Comparison of ENCODE assay signal across 17 mouse cellular contexts in the genomic region with DNA sequence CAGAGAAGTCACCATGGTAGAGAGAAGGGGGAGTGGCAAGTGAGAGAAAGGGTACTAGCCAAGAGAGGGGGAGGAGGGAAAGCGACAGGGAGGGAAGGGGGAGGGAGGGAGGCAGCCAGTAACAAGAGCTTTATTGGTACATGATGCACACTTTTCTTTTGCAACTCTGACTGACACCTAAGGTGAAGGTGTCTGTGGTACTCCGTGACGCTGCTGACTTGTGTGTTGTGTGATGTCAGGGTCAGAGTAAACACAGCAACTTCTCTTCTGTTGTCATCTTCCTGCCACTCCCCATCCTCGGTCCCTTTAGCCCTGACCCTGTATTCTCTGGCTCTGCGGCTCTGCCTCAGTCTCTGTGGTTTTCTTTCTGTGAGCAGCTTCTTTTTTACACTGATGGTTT. TPM values are rescaled to one million over a fixed set of nuclear protein-coding genes. Genes with fewer than 3 reads are reported as not detected.
DNase-seq lines count a peak whose midpoint lies in the region; ATAC-seq and TF ChIP-seq lines count a peak whose summit lies in the region.
"Had no signal": no experiment of that assay in that cellular context is flagged by ENCODE, and none has a peak within 500 bp of the region (broad histone marks: within the 10 kb centered on the region; RNA-seq: fewer than 3 reads in every experiment).

No protein-coding gene starts in this region.

- H3K9ac ChIP-seq in heart, embryonic 13.5 days = no peak overlapping the region
- no peak overlapping the region for H3K9ac ChIP-seq in lung, postnatal 0 days (replicated peaks; ENCODE audit: low read depth)
- H3K9ac ChIP-seq in hindbrain, embryonic 14.5 days = no peak overlapping the region
- H3K9ac ChIP-seq: forebrain, embryonic 13.5 days; hindbrain, embryonic 15.5 days; limb, embryonic 15.5 days; lung, embryonic 14.5 days; neural tube, embryonic 12.5 days had no signal

- H3K4me1 ChIP-seq in heart, embryonic 13.5 days = peaks cover 17% of the 10 kb centered on the region
- no peaks in the 10 kb centered on the region; the same call in 1 of the 2 replicates for H3K4me1 ChIP-seq in lung, postnatal 0 days (ENCODE audit: insufficient read depth, low read depth, low read length)
- H3K4me1 ChIP-seq in hindbrain, embryonic 14.5 days (replicated peaks; ENCODE audit: control insufficient read depth, insufficient read depth, low read length) = no peaks in the 10 kb centered on the region
- H3K4me1 ChIP-seq: forebrain, embryonic 13.5 days; hindbrain, embryonic 15.5 days; limb, embryonic 15.5 days; neural tube, embryonic 12.5 days had no signal

- no peaks in the 10 kb centered on the region for H3K9me3 ChIP-seq in heart, embryonic 13.5 days
- H3K9me3 ChIP-seq in lung, postnatal 0 days (ENCODE audit: low read length) = no peaks in the 10 kb centered on the region
- no peaks in the 10 kb centered on the region for H3K9me3 ChIP-seq in hindbrain, embryonic 14.5 days (ENCODE audit: control insufficient read depth, low read length)
- H3K9me3 ChIP-seq: embryonic facial prominence, embryonic 10.5 days; forebrain, embryonic 13.5 days; hindbrain, embryonic 15.5 days; limb, embryonic 15.5 days; neural tube, embryonic 12.5 days had no signal

- TF ChIP-seq EP300 in lung, postnatal 0 days (IDR thresholded peaks at IDR 0.05) = no peak

- 68% methylated on average over 5 of the region's 5 CpGs for WGBS in heart, embryonic 13.5 days
- 42% methylated on average over 4 of the region's 5 CpGs for WGBS in lung, postnatal 0 days
- 74% methylated on average over 5 of the region's 5 CpGs for WGBS in hindbrain, embryonic 14.5 days

- DNase-seq in heart, postnatal 4 days = no peak
- peak; percentile 50 for DNase-seq in lung, postnatal 0 days (ENCODE audit: low spot score)
- no peak for DNase-seq in lung, postnatal 36 days
- DNase-seq in ovary, postnatal 14 days (ENCODE audit: low spot score) = no peak
- no peak for DNase-seq in hindbrain, embryonic 14.5 days (ENCODE audit: low spot score)
- no peak for DNase-seq in retina, embryonic 14.5 days (ENCODE audit: low spot score)
- DNase-seq: cerebellum, adult 2 months; gastrocnemius, postnatal 36 days; lung, embryonic 14.5 days; right cerebral cortex, postnatal 4 days had no signal

- no peak for ATAC-seq in heart, embryonic 13.5 days (ENCODE audit: extremely low read depth, insufficient number of reproducible peaks, low FRiP score, low TSS enrichment)
- ATAC-seq in lung, postnatal 0 days = peak; percentile 41
- peak; percentile 52 for ATAC-seq in inflammation-experienced regulatory T-cells, adult 6 months
- ATAC-seq in hindbrain, embryonic 14.5 days (ENCODE audit: low FRiP score) = no peak
- ATAC-seq: forebrain, embryonic 13.5 days had no signal

- H3K4me2 ChIP-seq in heart, embryonic 13.5 days = no peak overlapping the region
- H3K4me2 ChIP-seq in lung, postnatal 0 days (replicated peaks; ENCODE audit: low read depth, low read length) = no peak overlapping the region
- H3K4me2 ChIP-seq in hindbrain, embryonic 14.5 days (replicated peaks) = no peak overlapping the region
- H3K4me2 ChIP-seq: forebrain, embryonic 13.5 days; hindbrain, embryonic 15.5 days; limb, embryonic 15.5 days; lung, embryonic 14.5 days; neural tube, embryonic 12.5 days had no signal

- no peak overlapping the region for H3K4me3 ChIP-seq in heart, embryonic 13.5 days
- no peak overlapping the region for H3K4me3 ChIP-seq in lung, postnatal 0 days (ENCODE audit: low read depth, low read length)
- no peak overlapping the region for H3K4me3 ChIP-seq in hindbrain, embryonic 14.5 days (replicated peaks; ENCODE audit: low read length)
- H3K4me3 ChIP-seq: embryonic facial prominence, embryonic 10.5 days; forebrain, embryonic 13.5 days; hindbrain, embryonic 15.5 days; limb, embryonic 15.5 days; neural tube, embryonic 12.5 days had no signal

- TF ChIP-seq CTCF in lung, postnatal 0 days (IDR thresholded peaks at IDR 0.05) = no peak

- H3K27me3 ChIP-seq in heart, embryonic 13.5 days (replicated peaks) = no peaks in the 10 kb centered on the region
- no peaks in the 10 kb centered on the region for H3K27me3 ChIP-seq in lung, postnatal 0 days (replicated peaks; ENCODE audit: insufficient read depth, low read length)
- no peaks in the 10 kb centered on the region for H3K27me3 ChIP-seq in hindbrain, embryonic 14.5 days (ENCODE audit: control insufficient read depth, insufficient read depth, low read length)
- H3K27me3 ChIP-seq: forebrain, embryonic 13.5 days; hindbrain, embryonic 15.5 days; limb, embryonic 15.5 days; neural tube, embryonic 12.5 days had no signal

- peaks cover 73% of the 10 kb centered on the region for H3K36me3 ChIP-seq in heart, embryonic 13.5 days
- 0 out of 2 replicates have a peak, but pooled peaks cover 1% of the 10 kb centered on the region for H3K36me3 ChIP-seq in lung, postnatal 0 days (ENCODE audit: insufficient read depth, low read length)
- peaks cover 41% of the 10 kb centered on the region for H3K36me3 ChIP-seq in hindbrain, embryonic 14.5 days (replicated peaks; ENCODE audit: control insufficient read depth, insufficient read depth)

- 0 out of 2 replicates have a peak overlapping the region, but pooled peaks have one; percentile 34 for H3K27ac ChIP-seq in heart, embryonic 13.5 days (replicated peaks)
- H3K27ac ChIP-seq in lung, postnatal 0 days (ENCODE audit: low read length) = no peak overlapping the region
- no peak overlapping the region for H3K27ac ChIP-seq in hindbrain, embryonic 14.5 days
- H3K27ac ChIP-seq: embryonic facial prominence, embryonic 10.5 days; forebrain, embryonic 13.5 days; hindbrain, embryonic 15.5 days; limb, embryonic 15.5 days; neural tube, embryonic 12.5 days had no signal

RNA-seq across cellular contexts. Expression of gene Zfp36l2, which starts 38.5 kb away (rescaled TPM):
- polyA plus RNA-seq in heart, embryonic 13.5 days (2015; fragmentation: Nextera tagmentation; extraction: Ambion mirVana) = 5.6 and 6.2 TPM in 2 replicates
- 10 to 100 TPM; 37.0 to 41.0 TPM for total RNA-seq in heart, postnatal 4 days (2021)
- polyA plus RNA-seq in lung, postnatal 0 days (2015; fragmentation: Nextera tagmentation; extraction: Ambion mirVana) = 15.6 and 17.5 TPM in 2 replicates
- polyA plus RNA-seq in inflammation-experienced regulatory T-cells, adult 6 months (2017; shearing (Covaris generic)) = 10 to 100 TPM; 30.4 to 54.7 (median 42.3) TPM
- 6.8 and 7.9 TPM in 2 replicates for polyA plus RNA-seq in hindbrain, embryonic 14.5 days (2014; fragmentation: Nextera tagmentation; extraction: Ambion mirVana)

Comparison
In these comparisons a context has a peak if more than half of its experiments do, and no peak if none do; other contexts are left out.
1. ATAC-seq: peak in lung, postnatal 0 days (single experiment) and inflammation-experienced regulatory T-cells, adult 6 months (single experiment); none in heart, embryonic 13.5 days (single experiment) and hindbrain, embryonic 14.5 days (single experiment).